Mouse (Mus musculus) B cell, adult 62 days (primary cell): ENCODE data around the gene Acyp1. TPM values are rescaled to one million over a fixed set of nuclear protein-coding genes. Genes with fewer than 3 reads are reported as not detected.

Experiments used
- total RNA-seq: library from RNA; stranded (reverse); gene quantifications from 4 replicates; pipeline ENCODE4 v1.2.4, GENCODE M21; 2023

Acyp1 gene
- 16.5 to 20.9 TPM (median 19.6 TPM) in 4 replicates for total RNA-seq

GRCm38 (mm10) chr12:85287809-85288485 is at the start of gene Acyp1:
Acyp1 (minus strand) TSS chr12:85288438.

GRCm38 (mm10) chr12:85288486-85289156 is 383 bp upstream of the Acyp1 start, which contains the start of gene Zc2hc1c:
Zc2hc1c (plus strand) TSS chr12:85288591.

GRCm38 (mm10) chr12:85270319-85270718 is 17.9 kb downstream of the Acyp1 start, which contains the start of gene Mlh3:
Mlh3 (minus strand) TSS chr12:85270599.

Other genes starting within 250 kb of the Acyp1 start
- 3.0 to 6.4 TPM (median 4.7 TPM) in 4 replicates for gene Prox2, start 177.7 kb downstream of the Acyp1 start, total RNA-seq
- 229 to 251 TPM (median 243 TPM) in 4 replicates for gene Dlst, start 177.6 kb downstream of the Acyp1 start, total RNA-seq
- 1.4 to 2.8 TPM (median 1.8 TPM) in 4 replicates for gene Rps6kl1, start 137.2 kb downstream of the Acyp1 start, total RNA-seq
- gene Pgf, start 110.6 kb downstream of the Acyp1 start, total RNA-seq = 0.34 to 1.6 TPM in 2 of 4 replicates, not detected in the others
- 90.5 to 126 TPM (median 107 TPM) in 4 replicates for gene Eif2b2, start 69.0 kb downstream of the Acyp1 start, total RNA-seq
- 15.7 to 16.5 TPM (median 16.1 TPM) in 4 replicates for gene Mlh3, start 17.8 kb downstream of the Acyp1 start, total RNA-seq
- 0.16 to 0.20 TPM in 2 of 4 replicates, not detected in the others for gene Zc2hc1c, start 153 bp upstream of the Acyp1 start, total RNA-seq
- gene Nek9, start 50.9 kb upstream of the Acyp1 start, total RNA-seq = 64.5 to 67.5 TPM (median 65.8 TPM) in 4 replicates
- gene Tmed10, start 86.4 kb upstream of the Acyp1 start, total RNA-seq = 157 to 164 TPM (median 158 TPM) in 4 replicates
- gene Fos, start 185.5 kb upstream of the Acyp1 start, total RNA-seq = 1,623 to 2,651 TPM (median 2,054 TPM) in 4 replicates